Mouse (Mus musculus) heart, postnatal 0 days (tissue): ENCODE data around the gene Pik3c2g. TPM values are rescaled to one million over a fixed set of nuclear protein-coding genes. Genes with fewer than 3 reads are reported as not detected.

Source experiments
- ATAC-seq: fragments of 200-750 bp; cut with Nextera tagmentation; 2 replicates; pipeline ENCODE4 v1.8.0; 2017; ENCODE audit warnings: low read depth, moderate number of reproducible peaks, moderate library complexity; ENCODE audit not compliant: insufficient read depth
- DNase-seq: peaks from one replicate; pipeline ENCODE4 v3.0.0-alpha.2; 2016; ENCODE audit warnings: low spot score
- H3K27ac ChIP-seq: fragments of 300-500 bp; sonication (generic); 2 replicates; pipeline ENCODE4 v1.5.1; 2014; ENCODE audit warnings: low read depth, mild to moderate bottlenecking
- H3K27me3 ChIP-seq: fragments of 300-500 bp; sonication (generic); 2 replicates; pipeline ENCODE4 v1.6.1; 2014; ENCODE audit warnings: low read length, mixed read lengths; ENCODE audit not compliant: control insufficient read depth, insufficient read depth
- H3K36me3 ChIP-seq: fragments of 300-500 bp; sonication (generic); replicated peaks from 2 replicates; pipeline ENCODE4 v1.6.1; 2014; ENCODE audit warnings: low read length, mixed read lengths; ENCODE audit not compliant: control insufficient read depth, insufficient read depth
- H3K4me1 ChIP-seq: fragments of 300-500 bp; sonication (generic); 2 replicates; pipeline ENCODE4 v1.6.1; 2014; ENCODE audit warnings: antibody characterized with exemption; ENCODE audit not compliant: control insufficient read depth, insufficient read depth
- H3K4me2 ChIP-seq: fragments of 300-500 bp; sonication (generic); 2 replicates; pipeline ENCODE4 v1.6.1; 2014; ENCODE audit warnings: low read depth, mild to moderate bottlenecking, low read length, moderate library complexity
- H3K4me3 ChIP-seq: fragments of 300-500 bp; sonication (generic); 2 replicates; pipeline ENCODE4 v1.5.1; 2014; ENCODE audit warnings: low read depth, low read length
- H3K9ac ChIP-seq: fragments of 300-500 bp; sonication (generic); replicated peaks from 2 replicates; pipeline ENCODE4 v1.6.1; 2014; ENCODE audit warnings: low read depth, low read length, mixed read lengths
- H3K9me3 ChIP-seq: fragments of 300-500 bp; sonication (generic); replicated peaks from 2 replicates; pipeline ENCODE4 v1.6.1; 2016; ENCODE audit warnings: low read length; ENCODE audit not compliant: control insufficient read depth
- CTCF ChIP-seq: IDR thresholded peaks from 2 replicates; pipeline ENCODE4 v1.5.1; 2016; ENCODE audit warnings: antibody characterized with exemption, control low read depth, low read depth
- EP300 ChIP-seq: IDR thresholded peaks from 2 replicates; pipeline ENCODE4 v1.6.1; 2016; ENCODE audit warnings: antibody characterized with exemption, low read depth
- WGBS: fragments of 180-500 bp; shearing (Covaris S2); extraction: QIAGEN DNeasy Blood & Tissue Kit; methylation state at CpG from one replicate; pipeline ENCODE4 v1.1.7; 2014; 5-methylcytosine and 5-hydroxymethylcytosine counted together
- polyA plus RNA-seq: library from polyadenylated mRNA; unstranded; fragments of >200 nt; fragmentation: Nextera tagmentation; extraction: Ambion mirVana; gene quantifications from 2 replicates; pipeline ENCODE4 v1.2.1, GENCODE M21; 2015
- total RNA-seq: library from RNA; depleted of rRNA; stranded (reverse); fragments of >200 nt; gene quantifications from 2 replicates; pipeline ENCODE4 v1.2.3, GENCODE M21; 2014; ENCODE audit warnings: low replicate concordance

Gene Pik3c2g
- total and polyA plus RNA-seq, 2 experiments from 2014 or later = 0.26 TPM; not detected in 1

- Histone ChIP-seq H3K4me1 (no peaks in the 10 kb centered on the region), H3K4me2 (peak overlapping the region; percentile 50; the same call in 1 of the 2 replicates), H3K4me3 (peak overlapping the region; percentile 23; the same call in 1 of the 2 replicates), H3K9ac (no peak overlapping the region), H3K36me3 (no peaks in the 10 kb centered on the region), H3K27me3 (no peaks in the 10 kb centered on the region), H3K9me3 (0 out of 2 replicates have a peak, but pooled peaks cover 3% of the 10 kb centered on the region), H3K27ac (no peak overlapping the region)
- WGBS = 34% methylated on average over 10 of the region's 10 CpGs
- DNase-seq = peak; percentile 55
- TF ChIP-seq CTCF = no peak
- no peak for TF ChIP-seq EP300
- no peak; the same call in 1 of the 2 replicates for ATAC-seq
These were observed 10.6 kb upstream of the Pik3c2g start for GRCm38 (mm10) chr6:139576261-139577014.

DNA sequence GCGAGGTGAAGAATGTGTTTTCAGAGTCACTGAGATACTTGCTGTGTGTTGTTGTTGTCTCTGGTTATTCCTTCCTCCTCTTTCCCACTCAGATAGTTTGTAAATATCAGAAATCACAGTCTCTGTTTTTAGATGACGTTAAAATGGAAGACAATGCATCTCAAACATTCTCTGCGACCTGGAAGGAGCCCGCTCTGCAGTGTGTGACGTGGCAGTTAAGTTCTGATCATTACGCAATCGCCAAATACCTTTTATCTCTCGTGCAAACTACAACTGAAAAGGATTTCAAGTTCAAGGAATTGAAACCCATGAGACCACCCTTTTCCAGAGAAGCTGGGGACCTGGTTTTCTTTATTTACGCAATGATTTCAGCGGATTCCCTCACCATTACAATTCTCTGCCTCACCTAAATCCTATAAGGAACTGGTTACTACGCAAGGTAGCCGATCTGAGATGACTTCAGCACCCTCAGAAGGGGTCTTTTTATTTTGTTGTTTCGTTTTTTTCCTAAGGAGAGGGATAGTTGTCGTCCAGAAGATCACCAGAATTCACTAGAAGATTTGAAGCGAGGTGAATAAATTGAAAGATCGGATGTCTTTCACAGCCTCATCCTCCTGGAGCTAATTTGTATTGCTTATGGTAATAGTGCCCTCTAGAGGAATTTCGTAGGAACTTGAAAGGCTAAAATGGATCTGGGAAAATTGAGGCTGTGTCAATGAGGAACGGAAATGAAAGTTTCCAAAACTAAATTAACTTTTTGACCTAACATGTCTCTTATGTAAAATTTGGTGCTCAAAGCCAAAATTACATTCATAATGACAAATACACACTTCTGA lies 9.8 kb upstream of the Pik3c2g start:
- DNase-seq (peak; percentile 65), ATAC-seq (no peak)
- Histone ChIP-seq H3K9ac (no peak overlapping the region), H3K36me3 (no peaks in the 10 kb centered on the region), H3K27ac (no peak overlapping the region), H3K9me3 (0 out of 2 replicates have a peak, but pooled peaks cover 3% of the 10 kb centered on the region), H3K4me3 (peak overlapping the region; percentile 23), H3K4me2 (peak overlapping the region; percentile 50), H3K27me3 (no peaks in the 10 kb centered on the region), H3K4me1 (no peaks in the 10 kb centered on the region)
- TF ChIP-seq EP300 (no peak), CTCF (peak; percentile 74)
- 41% methylated on average over 18 of the region's 18 CpGs for WGBS

DNA sequence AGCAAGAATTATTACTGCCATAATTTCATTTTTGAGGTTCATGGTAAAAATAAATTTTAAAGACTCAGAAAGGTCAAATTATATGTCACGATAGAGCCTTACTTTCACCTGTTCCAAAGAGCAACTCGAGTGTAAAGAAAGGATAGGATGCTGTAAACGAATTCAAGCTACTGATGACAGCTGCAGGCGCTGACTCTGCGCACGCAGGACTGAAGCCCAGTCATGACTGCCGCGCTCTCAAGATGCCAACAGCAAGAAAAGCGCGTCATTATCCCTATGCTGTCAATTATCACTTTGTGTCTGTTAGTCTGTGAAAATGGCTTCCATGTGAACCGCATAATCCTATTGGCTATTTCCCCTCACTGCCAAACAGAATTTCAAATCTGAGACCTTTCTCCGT lies 457 bp downstream of the Pik3c2g start:
- H3K9ac ChIP-seq = no peak overlapping the region
- peak overlapping the region; percentile 63 for H3K4me2 ChIP-seq

DNA sequence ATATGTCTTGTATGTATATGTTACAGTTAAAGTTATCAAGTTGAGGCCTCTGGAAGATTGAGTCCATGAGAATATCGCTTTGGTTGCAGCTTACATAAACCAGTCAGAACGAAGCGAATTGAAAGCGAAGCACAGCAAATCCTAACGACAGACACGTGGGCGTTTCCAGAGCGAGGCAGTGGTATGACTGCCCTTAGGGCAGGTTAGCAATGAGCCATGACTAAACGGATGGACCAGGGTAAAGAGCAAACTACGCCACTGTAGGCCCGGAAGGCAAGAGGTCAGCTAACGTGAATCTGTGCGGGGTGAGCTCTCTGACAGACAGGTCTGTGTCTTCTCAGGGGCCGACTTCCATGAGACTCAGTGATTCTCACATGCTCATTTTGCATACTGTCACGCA lies 1.4 kb downstream of the Pik3c2g start:
- H3K27ac ChIP-seq = no peak overlapping the region
- 84% methylated on average over 15 of the region's 15 CpGs for WGBS

More for the DNA sequence above, 457 bp downstream of the Pik3c2g start:
- 46% methylated on average over 12 of the region's 12 CpGs for WGBS
- H3K36me3 ChIP-seq = no peaks in the 10 kb centered on the region
- H3K9me3 ChIP-seq = no peaks in the 10 kb centered on the region
- ATAC-seq (no peak), DNase-seq (no peak)
- H3K27ac ChIP-seq = no peak overlapping the region
- TF ChIP-seq EP300 (no peak), CTCF (no peak)
- peaks cover 6% of the 10 kb centered on the region; the same call in 1 of the 2 replicates for H3K4me1 ChIP-seq
- H3K4me3 ChIP-seq = peak overlapping the region; percentile 30
- no peaks in the 10 kb centered on the region for H3K27me3 ChIP-seq

DNA sequence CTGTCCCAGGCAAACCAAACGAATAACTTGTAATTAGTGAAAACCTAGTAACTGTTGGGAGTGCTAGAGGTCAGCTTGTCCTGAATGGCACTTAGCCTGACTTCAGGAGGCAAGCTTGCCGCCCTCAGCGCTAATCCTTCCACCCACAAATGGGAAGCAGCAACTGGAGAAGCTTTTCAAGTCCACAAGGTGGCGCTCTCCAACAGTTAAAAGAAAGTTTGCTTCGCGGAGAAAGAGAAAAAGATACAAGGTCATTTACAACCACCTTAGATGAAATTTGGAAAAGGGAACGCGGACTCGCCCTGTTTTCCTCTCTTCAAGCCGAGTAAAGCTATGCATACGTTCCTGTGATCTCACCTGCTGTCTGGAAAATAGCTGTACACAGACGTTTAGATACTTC lies 2.3 kb downstream of the Pik3c2g start:
- Histone ChIP-seq H3K9me3 (no peaks in the 10 kb centered on the region), H3K4me2 (no peak overlapping the region), H3K36me3 (no peaks in the 10 kb centered on the region), H3K4me3 (no peak overlapping the region), H3K4me1 (peaks cover 6% of the 10 kb centered on the region; the same call in 1 of the 2 replicates), H3K9ac (no peak overlapping the region), H3K27me3 (no peaks in the 10 kb centered on the region), H3K27ac (no peak overlapping the region)
- peak; percentile 83 for DNase-seq
- peak; percentile 76 for TF ChIP-seq CTCF
- TF ChIP-seq EP300 = no peak
- 7% methylated on average over 12 of the region's 12 CpGs for WGBS
- 0 out of 2 replicates have a peak, but pooled peaks have one; percentile 24 for ATAC-seq

More for the DNA sequence above, 1.4 kb downstream of the Pik3c2g start:
- Histone ChIP-seq H3K4me3 (no peak overlapping the region), H3K27me3 (no peaks in the 10 kb centered on the region), H3K9me3 (no peaks in the 10 kb centered on the region), H3K4me1 (peaks cover 6% of the 10 kb centered on the region; the same call in 1 of the 2 replicates), H3K9ac (no peak overlapping the region), H3K36me3 (no peaks in the 10 kb centered on the region), H3K4me2 (no peak overlapping the region)
- DNase-seq = no peak
- TF ChIP-seq CTCF = no peak
- TF ChIP-seq EP300 = no peak
- no peak for ATAC-seq
